Mouse (Mus musculus) adrenal gland, postnatal 14 days (tissue): Measurements from ENCODE around the gene Cap2. TPM values are rescaled to one million over a fixed set of nuclear protein-coding genes. Genes with fewer than 3 reads are reported as not detected.

Experiments
- DNase-seq: peaks from one replicate; pipeline ENCODE4 v3.0.0; 2021; ENCODE audit warnings: mixed read lengths
- total RNA-seq: library from RNA; stranded (reverse); gene quantifications from 2 replicates; pipeline ENCODE4 v1.2.3, GENCODE M21; 2021

The Cap2 gene
- total RNA-seq, 1 experiment from 2014 or later, result 2.4 TPM

DNA sequence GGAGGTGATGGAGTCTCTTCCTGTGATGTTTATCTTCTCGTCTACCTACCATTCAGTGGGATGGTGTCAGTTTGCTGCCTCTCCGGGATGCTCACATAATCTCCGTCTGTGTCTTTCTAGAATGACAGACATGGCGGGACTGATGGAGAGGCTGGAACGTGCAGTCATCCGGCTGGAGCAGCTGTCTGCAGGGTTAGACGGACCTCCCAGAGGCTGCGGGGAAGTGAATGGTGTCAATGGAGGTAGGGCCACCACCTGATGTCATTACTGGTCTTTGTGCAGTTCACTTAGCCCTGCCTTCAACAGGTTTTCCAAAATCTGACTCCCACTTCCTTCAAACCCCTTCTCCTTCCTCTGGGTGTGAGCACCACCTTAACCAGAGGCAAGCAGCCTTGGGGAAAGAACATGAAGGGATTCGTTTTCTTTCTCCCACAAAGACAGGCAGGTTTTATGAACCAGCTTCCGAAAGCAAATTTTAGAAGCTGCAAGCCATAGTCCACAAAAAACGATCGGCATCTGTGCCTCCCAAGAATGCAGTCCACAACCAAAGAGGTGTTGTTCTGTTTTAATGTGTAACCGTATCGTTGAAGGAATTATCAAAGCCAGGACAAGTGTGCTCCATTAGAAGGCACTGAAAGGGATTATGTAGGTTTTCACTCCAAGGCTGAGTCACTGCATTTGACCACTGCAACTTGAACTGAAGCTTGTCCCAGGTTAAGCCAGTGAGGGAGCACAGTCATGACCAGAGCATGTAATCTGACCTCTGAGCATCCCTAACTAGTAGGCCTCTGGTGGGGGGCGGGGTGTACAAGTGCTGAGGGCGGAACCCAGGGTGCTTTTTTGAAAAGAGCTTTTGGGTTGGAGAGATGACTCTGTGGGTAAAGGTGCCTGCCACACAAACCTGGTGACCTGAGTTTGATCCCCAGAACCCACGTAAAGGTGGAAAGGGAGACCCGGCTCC lies 23.9 kb downstream of the Cap2 start:
- DNase-seq, result no peak

DNA sequence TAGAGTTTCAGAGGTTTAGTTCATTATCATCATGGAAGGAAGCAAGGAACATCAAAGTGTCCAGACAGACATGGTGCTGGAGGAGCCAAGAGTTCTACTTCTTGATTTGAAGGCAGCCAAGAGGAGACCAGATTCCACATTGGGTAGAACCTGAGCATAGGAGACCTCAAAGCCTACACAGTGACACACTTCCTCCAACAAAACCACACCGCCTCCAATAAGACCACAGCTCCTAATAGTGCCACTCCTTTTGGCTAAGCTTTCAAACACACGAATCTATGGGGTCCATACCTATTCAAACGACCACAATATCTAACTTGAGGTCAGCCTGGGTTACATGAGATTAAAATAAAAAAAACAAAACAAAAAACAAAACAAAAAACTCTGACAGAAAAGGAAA lies 25.0 kb downstream of the Cap2 start:
- no peak for DNase-seq

DNA sequence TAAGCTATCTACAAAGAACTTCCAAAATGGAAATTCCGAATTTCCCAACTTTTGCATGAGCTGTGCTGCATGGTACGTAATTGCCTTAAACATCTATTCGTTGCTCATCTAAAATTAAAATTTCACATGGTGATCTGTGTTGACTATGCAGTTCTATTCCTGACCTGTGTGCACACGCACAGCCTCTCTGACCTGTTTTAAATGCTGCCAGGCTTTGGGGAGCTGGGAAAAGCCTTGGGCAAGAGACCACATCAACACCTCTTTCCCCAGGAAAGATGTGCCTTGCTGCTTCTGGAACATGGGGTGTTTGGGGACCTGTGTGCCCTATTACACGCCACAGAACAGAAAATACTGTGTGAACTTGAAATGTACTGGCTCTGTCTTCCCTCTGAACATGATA lies 25.7 kb downstream of the Cap2 start:
- no peak for DNase-seq

DNA sequence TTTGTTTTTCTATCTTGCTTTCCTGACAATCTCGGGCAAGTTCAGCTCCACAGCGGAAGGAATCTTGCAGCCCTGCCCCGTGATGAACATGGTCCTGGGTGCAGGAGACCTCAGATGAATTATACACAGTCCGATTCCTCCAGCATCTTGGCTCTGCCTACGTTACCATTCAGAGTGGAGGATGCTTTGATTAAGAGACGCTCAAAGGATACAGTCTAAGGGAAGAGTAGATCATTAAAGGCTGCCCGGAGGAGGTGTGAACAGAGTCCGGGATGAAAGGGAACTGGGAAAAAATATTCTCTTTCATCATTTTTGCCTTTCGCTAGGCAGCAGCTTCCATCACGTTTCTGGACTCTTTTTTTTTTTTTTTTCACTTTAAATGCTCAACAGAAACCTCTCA lies 27.4 kb downstream of the Cap2 start:
- DNase-seq, result no peak

DNA sequence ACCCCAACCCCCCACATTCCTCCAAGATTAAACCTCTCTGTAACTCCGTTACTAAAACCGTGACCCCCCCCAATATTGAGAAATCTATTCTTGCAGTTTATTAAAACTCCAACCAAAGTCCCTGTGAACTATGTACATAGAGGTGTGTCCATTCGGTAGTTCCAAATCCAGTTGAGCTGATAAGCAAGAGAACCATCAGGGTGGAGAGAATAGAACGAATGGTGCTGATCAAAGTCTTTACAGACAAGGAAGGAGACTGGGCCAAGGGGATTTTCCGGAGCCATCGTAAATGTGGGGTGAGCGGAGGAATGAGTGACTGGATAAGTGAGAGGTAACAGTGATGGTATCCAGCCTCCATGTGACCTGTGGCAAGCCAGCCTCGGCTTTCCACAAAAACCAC lies 28.9 kb downstream of the Cap2 start:
- DNase-seq, result no peak

DNA sequence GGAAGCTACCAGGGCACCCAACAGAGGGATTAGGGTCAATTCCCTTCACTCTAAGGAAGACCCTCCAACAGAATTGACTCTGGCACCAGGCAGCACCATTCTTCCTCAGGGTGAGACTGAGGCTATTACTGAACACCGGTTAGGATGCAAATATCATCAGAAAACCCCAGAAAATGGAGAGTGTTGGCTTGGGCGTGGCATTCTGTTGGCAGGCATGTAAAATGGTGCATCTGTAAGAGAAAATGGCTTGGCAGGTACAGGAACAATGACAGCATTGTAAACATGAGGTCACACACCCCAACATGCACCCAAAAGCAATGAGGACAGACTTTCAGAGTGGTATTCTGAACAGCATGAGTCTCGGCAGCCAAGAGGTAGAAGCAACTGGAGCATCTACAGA lies 30.0 kb downstream of the Cap2 start:
- no peak for DNase-seq

DNA sequence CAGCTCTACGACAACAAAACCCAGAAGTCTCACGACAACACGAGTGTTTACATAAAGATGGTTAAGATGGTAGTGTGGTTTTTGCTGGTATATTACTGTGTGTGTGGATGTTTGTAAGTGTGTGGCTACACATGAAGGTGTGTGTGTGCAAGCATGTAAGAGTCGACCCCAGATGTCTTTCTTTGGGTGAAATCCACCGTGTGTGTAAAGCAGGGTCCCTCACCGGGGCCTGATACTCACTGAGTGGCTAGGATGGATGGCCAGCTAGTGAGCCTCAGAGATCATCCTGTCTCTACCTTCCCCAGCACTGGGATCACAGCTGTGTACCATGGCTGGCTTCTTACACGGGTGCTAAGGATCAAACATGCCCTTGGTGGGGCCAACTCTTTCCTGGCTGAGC lies 30.6 kb downstream of the Cap2 start:
- no peak for DNase-seq

DNA sequence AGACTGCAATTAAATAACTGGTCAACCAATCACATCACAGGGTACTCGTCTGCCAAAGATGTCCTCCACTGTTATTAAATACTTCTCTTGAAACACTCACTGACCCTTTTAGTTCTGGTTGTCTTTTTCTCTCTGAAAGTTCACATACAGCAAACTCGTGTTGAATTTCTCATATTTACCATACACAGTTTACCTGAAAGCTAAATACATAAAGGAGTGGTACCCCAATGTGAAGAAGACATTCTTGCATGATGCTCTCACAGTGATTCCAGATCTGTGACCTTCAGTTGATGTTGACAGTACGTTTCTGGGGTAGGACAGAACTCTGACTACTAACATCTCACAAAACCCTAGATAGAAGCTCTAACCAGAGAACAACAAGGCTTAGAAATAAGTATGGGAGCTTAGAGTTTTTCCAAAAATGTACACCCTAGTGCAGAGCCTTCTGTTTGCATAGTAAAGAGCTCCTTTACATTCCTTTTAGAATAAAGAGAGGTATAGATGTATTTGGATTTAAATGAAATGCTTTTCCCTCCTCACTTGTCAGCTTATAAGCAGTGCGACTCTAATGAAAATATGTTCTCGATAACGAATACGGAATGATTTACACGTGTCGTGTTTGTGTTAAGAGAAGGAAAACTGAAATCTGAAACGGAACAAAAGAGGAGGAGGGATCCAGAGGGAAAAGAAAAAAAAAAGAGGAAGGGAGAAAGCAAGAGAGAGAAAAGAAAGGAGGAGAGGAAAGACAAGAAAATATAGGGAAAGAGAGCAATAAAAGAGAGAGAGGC lies 31.9 kb downstream of the Cap2 start:
- DNase-seq, result no peak

DNA sequence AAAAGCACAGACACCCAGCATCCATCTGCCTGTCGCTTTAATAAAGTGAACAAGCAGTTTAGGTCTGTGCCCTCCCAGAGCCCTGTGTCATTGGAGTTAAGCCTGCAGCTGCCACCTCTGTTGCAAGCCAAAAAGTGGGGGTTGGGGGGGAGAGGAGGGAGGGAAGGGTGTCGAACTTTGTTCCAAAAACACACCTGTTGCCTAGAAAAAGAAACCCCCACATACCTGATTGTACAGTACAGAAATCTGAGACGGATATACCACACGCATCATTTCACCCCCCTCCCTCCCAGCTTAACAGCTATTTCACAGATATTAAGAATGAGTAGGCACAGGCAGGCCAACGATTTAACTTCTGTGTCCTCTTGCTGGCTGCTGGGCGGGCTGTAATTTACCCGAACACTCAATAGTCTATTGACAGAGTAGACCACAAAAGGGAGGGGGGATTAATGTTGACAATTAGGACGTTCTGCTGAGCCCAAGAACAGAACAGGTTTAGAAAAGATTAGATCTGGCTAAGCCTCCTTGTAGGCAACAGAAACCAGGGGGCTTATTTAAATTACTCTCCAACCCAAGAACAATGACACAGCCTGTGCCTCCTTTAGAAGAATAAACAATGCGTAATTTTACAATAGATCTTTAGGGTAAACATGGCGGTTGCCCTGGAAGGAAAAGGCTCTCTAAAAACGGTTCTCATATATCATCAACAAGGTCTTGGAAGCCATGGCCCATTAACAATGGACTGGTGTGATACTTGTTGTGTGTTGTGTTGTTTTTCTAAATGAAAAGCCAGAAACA lies 32.7 kb downstream of the Cap2 start:
- DNase-seq, result no peak

DNA sequence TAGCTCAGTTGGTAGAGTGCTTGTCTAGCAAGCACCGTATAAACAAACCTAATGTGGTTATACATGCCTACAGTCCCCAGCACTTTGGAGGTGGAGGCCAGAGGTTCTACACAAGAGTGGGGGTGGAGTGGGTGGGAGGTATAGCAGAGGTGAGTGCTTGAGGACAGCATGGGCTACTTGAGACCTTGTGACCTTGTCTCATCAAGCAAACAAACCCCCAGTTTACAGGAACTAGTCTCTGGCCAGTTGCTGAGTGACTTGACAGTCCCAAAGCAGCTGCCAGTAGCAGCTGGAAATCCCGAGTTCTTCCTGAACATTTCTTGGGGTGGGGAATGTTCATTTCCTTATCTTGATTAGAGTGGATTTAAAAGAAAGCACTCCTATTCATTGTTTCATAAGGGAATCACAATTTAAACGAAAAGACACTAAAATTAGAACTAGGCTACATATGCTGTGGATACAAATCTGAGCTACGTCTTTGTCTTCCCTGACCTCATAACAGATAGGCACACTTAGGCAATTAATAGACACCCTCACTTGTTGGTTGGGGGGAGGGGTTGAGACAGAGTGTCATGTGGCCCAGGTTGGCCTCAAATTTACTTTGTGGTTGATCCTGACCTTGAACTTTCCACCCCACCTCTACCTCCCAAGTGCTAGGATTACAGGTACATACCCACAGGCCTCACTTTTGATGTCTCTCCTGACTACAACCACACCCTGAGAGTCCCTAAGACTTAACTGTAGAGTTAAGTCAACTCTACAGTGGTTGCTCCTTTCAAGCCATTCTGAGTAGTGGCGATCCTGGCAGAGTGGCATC lies 33.5 kb downstream of the Cap2 start:
- DNase-seq, result no peak

DNA sequence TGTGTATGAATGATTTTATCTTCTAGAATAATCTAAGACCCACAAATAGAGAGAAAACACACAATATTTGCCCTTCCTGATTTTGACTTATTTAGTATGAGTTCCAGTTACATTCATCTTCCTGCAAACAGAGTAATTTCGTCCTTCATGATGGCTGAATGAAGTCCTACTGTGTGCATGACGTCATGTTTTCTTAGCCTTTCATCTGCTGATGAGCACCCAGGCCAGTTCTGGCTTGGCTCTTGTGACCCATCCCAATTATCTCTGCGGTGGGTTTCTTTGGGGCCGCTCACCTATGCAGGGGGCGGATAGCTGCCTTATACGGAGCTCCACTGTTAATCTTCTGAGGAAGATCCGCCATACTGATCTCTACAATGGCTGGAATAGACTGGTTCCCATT lies 37.6 kb downstream of the Cap2 start:
- DNase-seq, result no peak

DNA sequence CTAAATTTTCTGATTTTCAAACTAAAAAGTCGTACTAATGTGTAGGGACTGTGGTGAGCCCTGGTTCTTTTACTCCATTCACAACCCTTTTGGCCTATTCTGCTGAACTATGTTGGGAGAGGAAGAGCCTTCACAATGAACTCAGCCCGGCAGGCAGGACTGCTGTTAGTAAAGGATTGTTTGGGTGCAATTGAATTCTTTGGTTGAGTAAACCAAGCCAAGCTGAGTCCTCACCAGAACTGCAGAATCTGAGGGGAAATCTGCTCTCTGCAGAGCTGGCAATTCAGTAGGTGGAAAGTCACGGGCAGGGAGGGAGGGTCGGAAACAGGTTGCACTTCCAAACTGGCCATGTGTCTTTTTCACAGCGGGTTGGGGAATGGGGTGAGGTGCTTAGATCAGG lies 39.3 kb downstream of the Cap2 start:
- DNase-seq, result no peak

DNA sequence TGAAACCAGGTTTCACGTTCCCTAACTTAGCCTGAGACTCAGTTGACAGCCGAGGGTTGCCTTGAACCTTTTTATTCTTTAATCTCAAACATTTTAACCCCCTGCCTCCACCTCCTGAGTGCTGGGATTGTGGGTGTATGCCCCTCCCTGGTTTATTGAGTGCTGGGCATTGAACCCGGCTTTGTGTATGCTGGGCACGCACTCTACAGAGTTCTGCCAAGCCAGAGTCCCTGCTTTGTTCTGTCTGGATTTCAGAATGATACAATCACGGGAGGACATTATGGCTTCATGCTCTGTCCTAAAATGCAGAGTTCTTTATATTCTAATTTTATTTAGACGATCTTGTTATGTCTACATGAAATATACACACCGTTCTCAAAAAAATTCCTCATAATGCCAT lies 41.1 kb downstream of the Cap2 start:
- no peak for DNase-seq

DNA sequence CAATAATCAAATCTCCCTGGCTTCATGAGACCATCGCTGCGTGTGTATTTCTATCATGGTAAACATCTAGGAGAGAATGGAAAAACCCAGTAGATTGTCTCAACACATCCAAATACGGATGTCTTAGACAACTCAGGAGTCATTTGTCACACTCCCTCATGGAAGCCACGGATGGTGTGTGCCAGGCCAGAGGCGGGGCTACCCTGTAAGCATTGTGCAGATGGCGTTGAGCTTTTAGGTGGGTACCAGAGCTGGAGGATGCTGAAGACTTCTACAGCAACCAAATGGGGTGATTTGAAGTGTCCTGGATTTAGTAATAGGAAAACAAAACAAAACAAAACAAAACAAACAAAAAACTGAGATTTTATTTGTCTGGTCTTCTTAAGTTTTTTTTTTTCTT lies 43.0 kb downstream of the Cap2 start:
- no peak for DNase-seq

DNA sequence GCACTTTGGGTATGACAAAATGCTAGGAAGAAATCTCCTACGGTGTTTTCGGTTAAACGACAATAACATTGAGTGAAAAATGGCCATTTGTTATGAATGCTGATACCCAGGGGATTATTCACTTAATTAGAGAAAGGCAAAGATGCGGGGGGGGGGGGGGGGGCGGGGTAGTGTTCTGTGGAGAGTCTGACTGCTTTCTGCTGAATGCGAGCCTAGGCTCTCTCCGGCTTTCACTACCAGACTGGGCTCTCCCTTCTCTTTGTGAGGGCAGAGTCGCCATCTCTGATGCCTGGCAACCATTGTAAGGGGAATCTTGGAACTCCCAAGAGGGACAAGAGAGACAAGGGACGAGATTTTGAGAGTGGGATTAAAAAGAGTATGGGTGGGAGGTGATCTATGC lies 43.4 kb downstream of the Cap2 start:
- DNase-seq, result no peak

DNA sequence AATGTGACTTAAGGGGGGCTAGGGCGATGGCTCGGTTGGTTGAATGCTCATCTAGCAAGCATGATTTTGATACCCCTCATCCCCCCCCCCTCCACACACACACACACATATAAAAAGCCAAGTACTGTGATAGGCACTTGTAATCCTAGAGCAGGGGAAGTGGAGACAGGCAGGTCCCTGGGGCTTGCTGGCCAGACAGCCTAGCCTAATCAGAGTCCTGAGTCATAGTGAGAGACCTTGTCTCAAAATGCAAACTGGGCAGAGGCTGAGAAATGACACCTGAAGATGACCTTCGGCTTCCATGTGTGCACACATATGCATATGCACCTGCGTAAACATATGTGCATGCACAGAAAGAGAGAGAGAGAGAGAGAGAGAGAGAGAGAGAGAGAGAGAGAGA lies 45.2 kb downstream of the Cap2 start:
- DNase-seq, result no peak

DNA sequence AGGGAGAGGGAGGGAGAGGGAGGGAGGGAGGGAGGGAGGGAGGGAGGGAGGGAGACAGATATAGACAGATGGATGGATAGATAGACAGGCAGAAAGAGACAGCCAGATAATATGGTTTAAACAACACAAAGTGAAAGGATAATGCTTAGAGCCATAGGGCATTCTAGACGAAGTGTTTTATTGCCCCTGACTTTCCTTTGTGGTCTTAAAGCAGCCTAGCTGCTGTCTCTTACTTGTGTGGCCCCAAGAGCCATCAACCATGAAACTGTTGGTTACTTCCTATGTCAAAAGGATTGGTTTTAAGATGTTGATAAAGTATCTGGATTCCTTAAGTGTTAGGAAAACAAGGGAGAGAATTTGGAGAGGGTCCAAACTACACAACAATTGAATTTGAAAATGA lies 45.6 kb downstream of the Cap2 start:
- no peak for DNase-seq

DNA sequence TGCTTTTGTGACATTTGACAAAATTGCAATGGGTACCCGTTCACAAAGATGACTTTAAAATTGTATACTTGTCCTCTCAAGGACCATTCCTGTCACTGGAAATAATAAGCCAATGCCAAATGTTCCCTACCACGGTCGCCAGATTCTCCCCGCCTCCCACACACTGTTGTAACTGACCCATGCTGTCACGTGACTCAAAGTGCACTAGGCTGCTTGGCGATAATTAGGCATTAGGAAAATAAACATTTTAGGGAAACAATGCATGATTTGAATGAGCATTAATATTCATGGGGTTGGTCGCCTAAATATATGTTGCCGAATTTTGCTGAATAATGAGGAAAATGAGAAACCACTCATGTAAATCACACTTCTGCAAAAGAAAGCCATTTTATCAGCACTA lies 46.5 kb downstream of the Cap2 start:
- no peak for DNase-seq

DNA sequence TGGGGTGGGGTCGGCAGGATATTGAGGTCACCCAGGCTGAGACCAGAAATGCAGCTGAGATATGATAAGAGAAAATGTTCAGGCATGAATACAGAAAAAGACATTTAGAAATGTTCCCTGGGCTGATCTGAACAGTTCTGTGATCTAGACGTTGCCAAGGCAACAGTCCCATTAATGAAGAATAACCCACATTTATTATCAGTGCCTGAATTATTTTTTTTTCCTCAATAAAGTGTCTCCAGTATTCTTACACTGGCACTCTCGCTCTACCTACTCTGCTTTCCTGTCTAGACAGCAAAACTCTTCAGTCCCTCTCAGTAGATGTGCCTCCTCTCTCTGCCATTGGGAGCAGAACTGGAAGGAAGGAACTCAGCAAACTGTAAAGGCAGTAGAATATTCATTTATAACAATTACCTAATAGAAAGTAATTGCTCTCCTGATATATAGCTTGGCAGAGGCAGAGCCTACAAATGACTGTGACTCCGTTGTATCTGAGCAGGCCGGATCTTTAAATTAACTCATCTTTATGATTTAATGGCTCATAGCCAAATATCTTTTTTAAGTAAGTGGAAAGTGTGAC lies 47.0 kb downstream of the Cap2 start:
- no peak for DNase-seq

DNA sequence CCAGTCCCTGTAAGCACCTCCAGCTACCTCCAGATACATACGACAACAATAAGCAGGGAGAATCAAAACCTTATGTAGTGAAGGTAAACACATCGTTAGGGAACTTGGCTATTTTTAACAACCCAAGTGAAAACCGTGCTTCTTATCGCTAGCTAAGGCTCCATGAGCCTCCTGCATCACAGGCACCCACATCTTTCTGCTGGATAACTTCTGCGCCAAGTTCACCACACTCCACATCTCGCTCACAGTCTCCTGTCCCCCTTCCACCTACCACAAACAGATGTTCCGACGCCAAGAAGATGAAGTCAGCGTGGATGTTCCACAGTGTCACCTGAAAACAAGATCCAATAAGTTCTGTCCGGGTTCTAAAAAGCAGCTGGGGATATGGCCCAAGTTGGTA lies 49.0 kb downstream of the Cap2 start:
- no peak for DNase-seq

DNA sequence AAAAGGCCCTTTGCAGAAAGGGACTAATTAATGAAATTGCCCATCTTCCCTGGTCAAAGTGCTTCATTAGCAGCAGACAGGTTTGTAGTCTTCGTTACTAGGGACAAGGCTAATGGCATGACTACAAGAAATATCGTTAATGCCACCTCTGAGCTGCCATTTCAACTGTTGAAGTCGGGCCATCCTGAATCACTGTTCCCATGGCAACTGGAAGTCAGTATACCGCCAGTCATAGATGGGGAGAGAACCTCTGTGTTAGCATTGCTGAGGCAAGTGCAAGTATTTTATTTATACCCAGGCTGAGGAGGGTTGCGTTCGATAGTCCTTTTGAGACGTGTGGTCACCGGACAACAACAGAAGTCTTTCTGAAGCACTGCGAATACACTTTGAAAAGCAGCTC lies 53.1 kb downstream of the Cap2 start:
- no peak for DNase-seq

DNA sequence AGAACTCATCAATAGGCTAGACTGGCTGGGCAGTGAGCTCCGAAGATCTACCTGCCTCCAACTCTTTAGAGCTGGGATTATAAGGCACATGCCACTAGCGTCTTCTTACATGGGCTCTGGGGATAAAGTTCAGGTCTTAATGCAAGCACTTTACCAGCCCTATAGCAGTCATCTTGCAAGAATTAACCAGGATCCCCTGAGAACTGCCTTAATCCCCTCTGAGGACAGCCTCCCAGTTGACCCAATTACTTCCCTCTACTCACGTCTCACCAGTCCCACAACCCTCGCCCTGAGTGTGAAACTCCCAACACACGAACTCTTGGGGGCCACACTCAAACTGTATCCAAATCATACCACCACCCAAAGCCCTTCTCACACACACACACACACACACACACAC lies 64.3 kb downstream of the Cap2 start:
- no peak for DNase-seq
